Mouse (Mus musculus) WW6 (cell line): ENCODE measurements around the gene Galm.

Source experiments
- DNase-seq: peaks from one replicate; pipeline ENCODE4 v3.0.0-alpha.2; 2013; ENCODE audit warnings: low read depth, low spot score

Gene Galm

GRCm38 (mm10) chr17:80128476-80128990 lies 1.3 kb downstream of the Galm start:
- DNase-seq, result no peak

GRCm38 (mm10) chr17:80129387-80129786 lies 2.1 kb downstream of the Galm start:
- DNase-seq, result no peak

GRCm38 (mm10) chr17:80130718-80131430 lies 3.6 kb downstream of the Galm start:
- DNase-seq, result no peak

- no peak for DNase-seq
Observed at GRCm38 (mm10) chr17:80131431-80131766, 4.1 kb downstream of the Galm start.

GRCm38 (mm10) chr17:80131838-80132237 lies 4.6 kb downstream of the Galm start:
- DNase-seq, result no peak

- no peak for DNase-seq
Observed at GRCm38 (mm10) chr17:80132502-80132901, 5.2 kb downstream of the Galm start.

GRCm38 (mm10) chr17:80138434-80139162 lies 11.3 kb downstream of the Galm start:
- DNase-seq, result no peak

GRCm38 (mm10) chr17:80139753-80140444 lies 12.6 kb downstream of the Galm start:
- no peak for DNase-seq

- DNase-seq, result no peak
Observed at GRCm38 (mm10) chr17:80143478-80144232, 16.4 kb downstream of the Galm start.

GRCm38 (mm10) chr17:80145210-80145609 lies 17.9 kb downstream of the Galm start:
- DNase-seq, result no peak

- DNase-seq, result no peak
Observed at GRCm38 (mm10) chr17:80145771-80146170, 18.5 kb downstream of the Galm start.

- no peak for DNase-seq
Observed at GRCm38 (mm10) chr17:80148053-80148994, 21.1 kb downstream of the Galm start.

GRCm38 (mm10) chr17:80148995-80149388 lies 21.7 kb downstream of the Galm start:
- no peak for DNase-seq

GRCm38 (mm10) chr17:80151353-80151752 lies 24.1 kb downstream of the Galm start:
- DNase-seq, result no peak

- DNase-seq, result no peak
Observed at GRCm38 (mm10) chr17:80152767-80153630, 25.7 kb downstream of the Galm start.

- DNase-seq, result no peak
Observed at GRCm38 (mm10) chr17:80153631-80154030, 26.4 kb downstream of the Galm start.

- DNase-seq, result no peak
Observed at GRCm38 (mm10) chr17:80156905-80157304, 29.6 kb downstream of the Galm start.

- no peak for DNase-seq
Observed at GRCm38 (mm10) chr17:80157489-80157888, 30.2 kb downstream of the Galm start.

GRCm38 (mm10) chr17:80160454-80160853 lies 33.2 kb downstream of the Galm start:
- no peak for DNase-seq

- DNase-seq, result no peak
Observed at GRCm38 (mm10) chr17:80163991-80164390, 36.7 kb downstream of the Galm start.
